Mouse (Mus musculus) embryonic facial prominence, embryonic 11.5 days (tissue): ENCODE measurements at regions not wholly inside any gene's neighbourhood (a gene's known extent, or its start where the extent isn't known, plus 50 kb on each side); places are given as distances from the start of the nearest gene placed in this dataset.

Source experiments
- ATAC-seq: fragments of 200-750 bp; cut with Nextera tagmentation; replicated peaks from 2 replicates; pipeline ENCODE4 v1.8.0; 2017; ENCODE audit warnings: low read depth; ENCODE audit not compliant: insufficient number of reproducible peaks, low FRiP score, low TSS enrichment
- DNase-seq: peaks from one replicate; pipeline ENCODE4 v3.0.0-alpha.2; 2015; ENCODE audit warnings: low spot score
- H3K27ac ChIP-seq: fragments of 300-500 bp; sonication (generic); replicated peaks from 2 replicates; pipeline ENCODE4 v1.5.1; 2014; ENCODE audit warnings: mild to moderate bottlenecking, low read depth, low read length, control low read depth
- H3K27me3 ChIP-seq: fragments of 300-500 bp; sonication (generic); 2 replicates; pipeline ENCODE4 v1.6.1; 2014; ENCODE audit warnings: mild to moderate bottlenecking, low read length, moderate library complexity, mixed read lengths; ENCODE audit not compliant: control insufficient read depth, insufficient read depth
- H3K36me3 ChIP-seq: fragments of 300-500 bp; sonication (generic); replicated peaks from 2 replicates; pipeline ENCODE4 v1.6.1; 2014; ENCODE audit warnings: low read depth, mild to moderate bottlenecking, low read length, moderate library complexity, mixed read lengths; ENCODE audit not compliant: control insufficient read depth, insufficient read depth
- H3K4me1 ChIP-seq: fragments of 300-500 bp; sonication (generic); 2 replicates; pipeline ENCODE4 v1.6.1; 2014; ENCODE audit warnings: low read length, mixed read lengths; ENCODE audit not compliant: control insufficient read depth, insufficient read depth
- H3K4me2 ChIP-seq: fragments of 300-500 bp; sonication (generic); 2 replicates; pipeline ENCODE4 v1.6.1; 2014; ENCODE audit warnings: low read depth, mild to moderate bottlenecking, control low read depth, low read length, moderate library complexity
- H3K4me3 ChIP-seq: fragments of 300-500 bp; sonication (generic); 2 replicates; pipeline ENCODE4 v1.5.1; 2014; ENCODE audit warnings: low read depth, low read length, control low read depth
- H3K9ac ChIP-seq: fragments of 300-500 bp; sonication (generic); replicated peaks from 2 replicates; pipeline ENCODE4 v1.6.1; 2014; ENCODE audit warnings: mild to moderate bottlenecking, control low read depth, low read length
- H3K9me3 ChIP-seq: fragments of 300-500 bp; sonication (generic); replicated peaks from 2 replicates; pipeline ENCODE4 v1.6.1; 2016; ENCODE audit warnings: mild to moderate bottlenecking, low read length, inconsistent platforms, mixed read lengths; ENCODE audit not compliant: control insufficient read depth
- WGBS: fragments of 180-500 bp; shearing (Covaris S2); extraction: QIAGEN DNeasy Blood & Tissue Kit; methylation state at CpG from one replicate; pipeline ENCODE4 v1.1.7; 2014; 5-methylcytosine and 5-hydroxymethylcytosine counted together

DNA sequence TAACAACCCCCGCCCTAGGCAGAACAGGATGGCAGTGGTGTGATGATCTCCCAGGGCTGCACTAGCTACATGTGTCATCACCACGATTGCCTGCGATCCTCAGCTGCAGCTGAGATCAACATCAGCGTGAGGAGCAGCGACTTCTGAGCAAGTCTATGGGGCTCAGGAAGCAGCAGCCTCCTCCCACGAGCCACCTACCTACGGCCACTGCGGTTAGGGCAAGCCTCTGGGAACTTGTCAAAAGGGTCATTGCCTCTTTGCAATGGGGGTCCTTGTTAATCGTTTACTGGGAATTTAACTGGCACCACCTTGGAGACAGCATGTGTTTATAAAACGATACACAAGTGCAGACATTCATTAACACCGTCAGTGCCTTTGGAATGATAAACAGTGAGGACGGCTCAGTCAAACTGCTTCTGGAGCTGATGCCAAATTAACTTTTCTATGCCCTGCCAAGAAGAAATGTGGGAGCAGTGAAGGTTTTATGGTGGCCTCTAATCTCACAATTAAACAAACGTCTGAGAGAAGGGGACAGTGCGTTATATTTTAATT lies 118.8 kb upstream of the Cxcl12 start:
- H3K27ac ChIP-seq, result no peak overlapping the region
- no peaks in the 10 kb centered on the region for H3K4me1 ChIP-seq
- WGBS, result 70% methylated on average over 14 of the region's 14 CpGs
- H3K9me3 ChIP-seq, result no peaks in the 10 kb centered on the region
- H3K27me3 ChIP-seq, result no peaks in the 10 kb centered on the region
- H3K36me3 ChIP-seq, result no peaks in the 10 kb centered on the region
- DNase-seq (no peak), ATAC-seq (no peak)
- no peak overlapping the region for H3K4me2 ChIP-seq
- H3K4me3 ChIP-seq, result no peak overlapping the region
- H3K9ac ChIP-seq, result no peak overlapping the region

- Histone ChIP-seq H3K4me2 (no peak overlapping the region), H3K4me3 (no peak overlapping the region), H3K36me3 (no peaks in the 10 kb centered on the region), H3K4me1 (no peaks in the 10 kb centered on the region), H3K9ac (no peak overlapping the region), H3K27ac (no peak overlapping the region), H3K9me3 (no peaks in the 10 kb centered on the region), H3K27me3 (no peaks in the 10 kb centered on the region)
- 90% methylated on average over 3 of the region's 3 CpGs for WGBS
- DNase-seq, result no peak
- ATAC-seq, result no peak
Measured at GRCm38 (mm10) chr6:117060688-117061087, 107.6 kb upstream of the Cxcl12 start.

- no peaks in the 10 kb centered on the region for H3K36me3 ChIP-seq
- no peak overlapping the region for H3K9ac ChIP-seq
- ATAC-seq, result peak; percentile 39; the same call in 1 of the 2 replicates
- 37% methylated on average over 9 of the region's 9 CpGs for WGBS
- peak; percentile 81 for DNase-seq
- no peaks in the 10 kb centered on the region for H3K9me3 ChIP-seq
- no peaks in the 10 kb centered on the region for H3K4me1 ChIP-seq
- peak overlapping the region; percentile 23; the same call in 1 of the 2 replicates for H3K27ac ChIP-seq
- no peaks in the 10 kb centered on the region for H3K27me3 ChIP-seq
- no peak overlapping the region for H3K4me3 ChIP-seq
- H3K4me2 ChIP-seq, result no peak overlapping the region
Measured at GRCm38 (mm10) chr6:117067541-117068305, 100.6 kb upstream of the Cxcl12 start.

- Histone ChIP-seq H3K27ac (no peak overlapping the region), H3K4me1 (no peaks in the 10 kb centered on the region), H3K9me3 (no peaks in the 10 kb centered on the region), H3K9ac (no peak overlapping the region), H3K27me3 (no peaks in the 10 kb centered on the region), H3K4me3 (no peak overlapping the region), H3K4me2 (no peak overlapping the region), H3K36me3 (no peaks in the 10 kb centered on the region)
- WGBS, result 87% methylated on average over 6 of the region's 6 CpGs
- DNase-seq (no peak), ATAC-seq (no peak)
Measured at GRCm38 (mm10) chr6:117071311-117071710, 97.0 kb upstream of the Cxcl12 start.

GRCm38 (mm10) chr6:117071857-117072256 lies 96.5 kb upstream of the Cxcl12 start:
- ATAC-seq (no peak), DNase-seq (no peak)
- 85% methylated on average over 8 of the region's 8 CpGs for WGBS
- no peak overlapping the region for H3K4me3 ChIP-seq
- no peak overlapping the region for H3K27ac ChIP-seq
- H3K27me3 ChIP-seq, result no peaks in the 10 kb centered on the region
- no peak overlapping the region for H3K4me2 ChIP-seq
- no peaks in the 10 kb centered on the region for H3K4me1 ChIP-seq
- H3K9ac ChIP-seq, result no peak overlapping the region
- H3K36me3 ChIP-seq, result no peaks in the 10 kb centered on the region
- H3K9me3 ChIP-seq, result no peaks in the 10 kb centered on the region

DNA sequence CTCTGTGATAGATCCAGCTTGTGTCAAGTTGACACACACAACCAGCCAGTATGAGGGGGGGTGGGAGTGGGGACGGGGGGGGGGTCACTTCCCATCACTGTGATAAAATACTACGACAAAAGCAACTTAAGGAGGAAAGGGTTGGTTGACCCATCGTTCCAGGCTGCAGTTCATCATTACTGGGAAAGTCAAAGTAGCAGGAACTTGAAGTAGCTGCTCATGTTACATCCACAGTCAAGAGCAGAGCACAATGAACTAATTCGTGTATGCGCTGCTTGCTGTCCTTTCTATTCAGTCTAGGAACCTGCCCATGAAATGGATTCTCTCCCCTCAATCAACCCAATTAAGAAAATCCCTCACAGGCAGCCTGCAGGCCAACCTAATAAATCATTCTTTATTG lies 88.8 kb upstream of the Cxcl12 start:
- DNase-seq, result no peak
- ATAC-seq, result no peak

GRCm38 (mm10) chr6:117080973-117081372 lies 87.4 kb upstream of the Cxcl12 start:
- 44% methylated on average over 13 of the region's 13 CpGs for WGBS
- Histone ChIP-seq H3K9me3 (no peaks in the 10 kb centered on the region), H3K4me1 (no peaks in the 10 kb centered on the region), H3K4me3 (no peak overlapping the region), H3K36me3 (no peaks in the 10 kb centered on the region), H3K4me2 (no peak overlapping the region), H3K27ac (no peak overlapping the region), H3K9ac (no peak overlapping the region), H3K27me3 (no peaks in the 10 kb centered on the region)
- ATAC-seq (no peak), DNase-seq (peak; percentile 55)

More for the DNA sequence above, 88.8 kb upstream of the Cxcl12 start:
- Histone ChIP-seq H3K4me2 (no peak overlapping the region), H3K36me3 (no peaks in the 10 kb centered on the region), H3K4me3 (no peak overlapping the region), H3K27ac (no peak overlapping the region), H3K9ac (no peak overlapping the region), H3K4me1 (no peaks in the 10 kb centered on the region), H3K9me3 (no peaks in the 10 kb centered on the region), H3K27me3 (no peaks in the 10 kb centered on the region)
- WGBS, result 43% methylated on average over 5 of the region's 5 CpGs

DNA sequence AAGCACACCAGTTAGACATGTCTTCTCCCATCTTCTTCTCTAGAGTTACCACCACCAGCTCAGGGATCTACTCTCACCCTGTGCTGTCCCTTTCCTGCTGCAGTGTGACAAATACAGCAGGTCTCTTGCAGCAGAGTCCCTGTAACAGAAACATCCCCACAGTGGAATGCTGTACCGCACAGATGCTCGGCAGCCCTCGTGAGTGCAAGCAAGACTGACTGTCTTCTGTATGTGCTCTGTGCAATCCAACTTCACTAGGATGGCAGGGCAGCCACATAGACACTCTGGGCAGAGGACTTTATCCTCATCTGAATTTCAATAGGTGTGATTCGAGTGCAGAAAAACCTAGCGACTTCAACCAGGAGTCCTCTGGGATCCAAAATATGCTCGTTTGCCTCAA lies 84.1 kb upstream of the Cxcl12 start:
- Histone ChIP-seq H3K36me3 (no peaks in the 10 kb centered on the region), H3K27ac (no peak overlapping the region), H3K27me3 (no peaks in the 10 kb centered on the region), H3K9ac (no peak overlapping the region), H3K4me2 (no peak overlapping the region), H3K9me3 (no peaks in the 10 kb centered on the region), H3K4me3 (no peak overlapping the region), H3K4me1 (no peaks in the 10 kb centered on the region)
- DNase-seq, result no peak
- 59% methylated on average over 6 of the region's 6 CpGs for whole genome bisulfite sequencing
- no peak for ATAC-seq
